Mouse (Mus musculus) forebrain, embryonic 12.5 days (tissue): ENCODE measurements around the gene Krt84. TPM values are rescaled to one million over a fixed set of nuclear protein-coding genes. Genes with fewer than 3 reads are reported as not detected.
A peak's percentile ranks its signal among the peaks of the same experiment; 100 is the strongest.

Experiments
- ATAC-seq: fragments of 200-750 bp; cut with Nextera tagmentation; 2 replicates; pipeline ENCODE4 v1.8.0; 2017; ENCODE audit warnings: moderate TSS enrichment; ENCODE audit not compliant: low FRiP score
- H3K27ac ChIP-seq: fragments of 300-500 bp; sonication (generic); 2 replicates; pipeline ENCODE4 v1.5.1; 2016; ENCODE audit warnings: mild to moderate bottlenecking
- H3K27me3 ChIP-seq: fragments of 300-500 bp; sonication (generic); 2 replicates; pipeline ENCODE4 v1.6.1; 2016; ENCODE audit warnings: mild to moderate bottlenecking
- H3K36me3 ChIP-seq: fragments of 300-500 bp; sonication (generic); replicated peaks from 2 replicates; pipeline ENCODE4 v1.6.1; 2016; ENCODE audit warnings: mild to moderate bottlenecking
- H3K4me1 ChIP-seq: fragments of 300-500 bp; sonication (generic); 2 replicates; pipeline ENCODE4 v1.6.1; 2016
- H3K4me2 ChIP-seq: fragments of 300-500 bp; sonication (generic); 2 replicates; pipeline ENCODE4 v1.6.1; 2016; ENCODE audit warnings: mild to moderate bottlenecking, moderate library complexity
- H3K4me3 ChIP-seq: fragments of 300-500 bp; sonication (generic); replicated peaks from 2 replicates; pipeline ENCODE4 v1.5.1; 2016; ENCODE audit warnings: mild to moderate bottlenecking
- H3K9ac ChIP-seq: fragments of 300-500 bp; sonication (generic); 2 replicates; pipeline ENCODE4 v1.6.1; 2016; ENCODE audit warnings: mild to moderate bottlenecking
- H3K9me3 ChIP-seq: fragments of 300-500 bp; sonication (generic); 2 replicates; pipeline ENCODE4 v1.6.1; 2016
- WGBS: fragments of 180-500 bp; shearing (Covaris S2); methylation state at CpG from one replicate; pipeline ENCODE4 v1.1.7; 2016; 5-methylcytosine and 5-hydroxymethylcytosine counted together
- microRNA-seq: library from miRNA; unstranded; fragments of <30 nt; microRNA quantifications from one replicate; pipeline ENCODE4, GENCODE M21; 2017
- polyA plus RNA-seq: library from polyadenylated mRNA; unstranded; fragments of >200 nt; fragmentation: Nextera tagmentation; extraction: Ambion mirVana; gene quantifications from 2 replicates; pipeline ENCODE4 v1.2.1, GENCODE M21; 2016

Krt84 gene
- polyA plus RNA-seq, 1 experiment from 2014 or later: not detected

DNA sequence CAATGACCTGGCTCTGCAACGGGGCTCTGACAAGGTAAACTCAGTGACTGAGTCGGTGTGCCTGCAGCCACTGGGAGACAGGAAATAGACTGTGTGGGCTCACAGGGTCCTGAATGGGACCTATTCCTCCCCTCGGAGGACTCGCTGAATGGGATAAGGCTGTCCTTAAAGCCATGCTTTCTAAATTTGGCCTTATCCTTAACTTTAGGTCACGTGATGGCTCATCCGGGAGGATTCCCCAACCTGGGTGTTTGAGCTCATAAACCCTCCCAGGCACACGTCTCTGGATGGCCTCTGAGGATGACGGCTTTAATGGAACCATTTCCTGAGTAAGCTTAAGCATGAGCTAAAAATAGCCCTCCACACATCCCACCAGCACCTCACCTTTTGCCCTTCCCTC is 39.9 kb downstream of the Krt84 start:
- Histone ChIP-seq H3K4me2 (no peak overlapping the region), H3K27me3 (no peaks in the 10 kb centered on the region), H3K9ac (no peak overlapping the region), H3K36me3 (no peaks in the 10 kb centered on the region), H3K27ac (no peak overlapping the region), H3K9me3 (no peaks in the 10 kb centered on the region), H3K4me1 (no peaks in the 10 kb centered on the region), H3K4me3 (no peak overlapping the region)
- WGBS: 83% methylated on average over 8 of the region's 8 CpGs
- no peak for ATAC-seq

DNA sequence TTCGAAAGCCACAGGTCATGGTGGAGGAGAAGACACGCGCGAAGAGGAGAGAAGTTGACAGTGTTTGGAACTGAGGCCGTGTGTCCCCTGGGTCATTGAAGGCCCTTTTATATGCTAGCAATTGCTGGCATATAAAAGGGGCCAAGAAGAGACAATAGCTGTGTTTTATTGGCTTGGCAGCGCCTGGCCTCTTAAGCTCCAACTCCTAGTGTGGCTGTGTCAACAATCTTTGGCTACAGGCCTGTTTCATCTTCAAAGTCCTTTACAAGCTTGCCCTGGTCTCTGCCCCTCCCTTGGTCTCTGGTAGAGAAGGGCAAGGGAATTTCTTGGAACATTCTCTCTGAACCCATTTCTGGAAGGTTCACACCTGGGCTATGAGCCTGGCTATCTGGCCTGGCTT is 41.2 kb downstream of the Krt84 start, which contains the start of gene Krt83:
Gene Krt83, minus strand, starts transcription at position 82 of the 400 bp plus-strand sequence.
- no peak for ATAC-seq
- Histone ChIP-seq H3K4me3 (no peak within 1 kb of the TSS), H3K4me1 (no peaks in the 10 kb centered on the region), H3K9me3 (no peaks in the 10 kb centered on the region), H3K4me2 (no peak within 1 kb of the TSS), H3K36me3 (no peaks in the 10 kb centered on the region), H3K9ac (no peak within 1 kb of the TSS), H3K27ac (no peak within 1 kb of the TSS), H3K27me3 (no peaks in the 10 kb centered on the region)
- WGBS: 65% methylated on average over 6 of the region's 6 CpGs

DNA sequence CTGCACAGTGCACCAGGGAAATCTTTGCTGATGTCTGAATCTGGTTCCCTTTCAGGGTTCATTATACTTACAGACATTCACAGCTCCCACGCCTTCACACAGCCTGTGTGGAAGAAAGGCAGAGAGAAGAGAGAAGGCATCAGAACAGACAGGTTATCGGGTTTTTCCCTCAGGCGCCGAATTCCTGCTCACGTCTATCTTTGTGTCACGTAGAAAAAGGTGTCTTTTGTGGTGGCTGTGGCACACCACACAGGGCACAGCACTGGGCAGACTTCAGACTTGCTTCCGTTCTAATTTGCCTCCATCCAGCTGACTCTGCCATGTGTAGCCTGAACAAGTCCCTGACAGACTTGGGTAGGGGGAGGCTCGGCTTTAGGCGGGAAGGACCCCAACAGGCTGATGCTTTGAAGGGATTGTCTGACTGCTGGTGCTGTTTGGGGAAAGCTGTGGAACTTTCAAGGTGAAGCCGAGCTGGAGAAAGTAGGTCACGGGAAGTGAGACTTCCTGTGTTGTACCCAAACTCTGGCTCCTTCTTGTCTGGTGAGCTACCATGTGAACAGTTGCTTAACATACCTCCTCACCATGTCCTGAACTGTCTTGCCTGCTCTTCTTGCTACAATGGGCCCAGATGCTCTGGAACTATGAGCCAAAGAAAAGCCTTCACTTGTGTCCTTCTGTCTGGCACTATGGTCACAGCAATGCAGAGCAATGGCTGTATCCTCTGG is 46.5 kb downstream of the Krt84 start:
- no peak overlapping the region for H3K4me3 ChIP-seq
- no peak for ATAC-seq
- H3K9ac ChIP-seq: no peak overlapping the region
- H3K36me3 ChIP-seq: no peaks in the 10 kb centered on the region
- H3K4me2 ChIP-seq: no peak overlapping the region
- H3K4me1 ChIP-seq: no peaks in the 10 kb centered on the region
- no peak overlapping the region for H3K27ac ChIP-seq
- H3K27me3 ChIP-seq: no peaks in the 10 kb centered on the region
- H3K9me3 ChIP-seq: no peaks in the 10 kb centered on the region
- 83% methylated on average over 11 of the region's 11 CpGs for WGBS

DNA sequence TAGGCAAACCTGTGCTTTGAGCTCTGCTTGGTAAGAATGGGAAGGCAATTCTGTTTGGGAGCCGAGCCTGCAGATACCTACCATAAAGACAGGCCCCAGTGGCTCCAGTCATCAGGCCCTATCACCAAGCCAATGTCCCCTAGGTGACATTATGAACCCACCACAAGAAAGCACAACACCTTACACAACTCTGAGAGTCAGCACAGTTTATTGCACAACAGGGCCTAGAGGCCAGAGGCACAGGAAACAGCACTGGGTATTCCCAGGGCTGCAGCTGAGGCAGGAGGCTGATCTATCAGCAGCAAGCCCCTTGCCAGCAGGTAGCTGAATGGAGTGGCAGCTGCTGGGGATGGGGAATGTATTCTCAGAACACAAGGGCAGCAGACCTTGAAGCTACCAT is 47.7 kb downstream of the Krt84 start:
- Histone ChIP-seq H3K9ac (no peak overlapping the region), H3K36me3 (no peaks in the 10 kb centered on the region), H3K4me2 (no peak overlapping the region), H3K4me1 (no peaks in the 10 kb centered on the region), H3K27ac (no peak overlapping the region), H3K4me3 (no peak overlapping the region), H3K27me3 (no peaks in the 10 kb centered on the region), H3K9me3 (no peaks in the 10 kb centered on the region)
- no peak for ATAC-seq
- 100% methylated on average over 1 of the region's 1 CpGs for WGBS

DNA sequence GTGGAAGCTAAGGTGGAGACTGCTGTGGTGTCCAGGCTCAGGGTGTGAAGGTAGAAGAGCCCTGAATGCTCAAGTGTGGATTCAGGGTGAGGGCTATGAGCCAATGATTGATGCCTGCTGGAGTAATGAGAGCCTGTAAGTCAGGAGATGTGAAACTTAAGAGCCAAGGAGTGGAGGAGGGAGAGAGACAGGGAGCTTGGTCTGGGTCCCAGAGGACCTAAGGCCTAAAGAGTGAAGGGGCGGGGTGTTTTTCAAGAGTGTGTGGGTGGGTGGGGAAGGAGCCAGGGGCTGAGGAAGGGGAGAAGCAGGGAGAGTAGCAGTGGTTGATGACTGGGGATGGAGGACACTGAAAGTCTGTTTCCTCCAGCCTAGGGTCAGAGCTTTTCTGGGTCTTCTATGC is 49.0 kb downstream of the Krt84 start:
- Histone ChIP-seq H3K9me3 (no peaks in the 10 kb centered on the region), H3K27ac (no peak overlapping the region), H3K9ac (no peak overlapping the region), H3K4me1 (peaks cover 12% of the 10 kb centered on the region), H3K4me3 (no peak overlapping the region), H3K4me2 (no peak overlapping the region), H3K27me3 (no peaks in the 10 kb centered on the region), H3K36me3 (no peaks in the 10 kb centered on the region)
- no peak for ATAC-seq
- WGBS: 100% methylated on average over 1 of the region's 1 CpGs

DNA sequence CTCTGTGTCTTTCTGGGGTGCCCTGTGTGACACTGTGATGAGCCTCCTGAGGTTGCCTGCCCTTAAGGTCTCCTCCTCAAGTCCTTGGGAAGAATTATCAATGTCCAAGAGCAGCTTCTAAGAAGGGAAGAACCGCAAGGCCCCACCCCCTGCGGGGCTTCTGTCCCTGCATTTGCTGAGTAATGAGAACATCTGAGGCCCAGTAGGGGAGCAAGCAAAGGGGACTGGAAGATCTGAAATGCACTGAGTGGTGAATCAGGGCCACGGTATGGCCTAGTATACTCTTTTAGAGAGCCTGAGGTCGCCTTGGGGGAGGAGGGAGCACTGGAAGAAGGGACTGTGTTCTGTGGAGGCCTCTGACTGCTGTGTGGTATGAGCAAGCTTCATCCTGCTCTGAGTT is 50.6 kb downstream of the Krt84 start:
- no peaks in the 10 kb centered on the region for H3K36me3 ChIP-seq
- H3K9me3 ChIP-seq: no peaks in the 10 kb centered on the region
- H3K4me1 ChIP-seq: peaks cover 12% of the 10 kb centered on the region
- no peak overlapping the region for H3K27ac ChIP-seq
- peaks cover 4% of the 10 kb centered on the region; the same call in 1 of the 2 replicates for H3K27me3 ChIP-seq
- no peak for ATAC-seq
- WGBS: 52% methylated on average over 4 of the region's 4 CpGs
- no peak overlapping the region for H3K4me2 ChIP-seq
- H3K9ac ChIP-seq: no peak overlapping the region
- H3K4me3 ChIP-seq: no peak overlapping the region

DNA sequence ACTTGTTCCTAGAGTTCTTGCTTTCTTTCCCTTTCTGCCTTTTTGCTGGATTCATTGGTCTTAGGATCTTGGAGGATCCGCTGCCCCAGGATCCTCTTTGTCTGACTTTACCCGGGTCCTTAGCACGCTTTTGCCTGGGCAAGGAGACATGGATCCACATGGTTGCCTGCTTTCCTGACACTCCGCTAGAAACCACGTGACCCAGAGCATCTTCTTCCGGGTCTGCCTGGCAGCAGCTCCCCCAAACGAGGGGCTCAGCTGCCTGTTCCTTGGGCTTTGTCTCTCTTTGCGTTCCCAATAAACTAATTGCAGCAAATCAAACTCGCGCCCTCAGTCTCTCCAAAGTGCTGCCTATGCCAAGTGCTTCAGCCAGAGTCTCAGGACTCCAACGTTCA is 53.0 kb downstream of the Krt84 start:
- no peak overlapping the region for H3K27ac ChIP-seq
- H3K9me3 ChIP-seq: no peaks in the 10 kb centered on the region
- WGBS: 39% methylated on average over 11 of the region's 11 CpGs
- no peaks in the 10 kb centered on the region for H3K36me3 ChIP-seq
- ATAC-seq: 0 out of 2 replicates have a peak, but pooled peaks have one; percentile 36
- peaks cover 10% of the 10 kb centered on the region; the same call in 1 of the 2 replicates for H3K27me3 ChIP-seq
- 0 out of 2 replicates have a peak overlapping the region, but pooled peaks have one; percentile 5 for H3K9ac ChIP-seq
- H3K4me2 ChIP-seq: peak overlapping the region; percentile 66
- H3K4me1 ChIP-seq: peaks cover 12% of the 10 kb centered on the region
- H3K4me3 ChIP-seq: peak overlapping the region; percentile 27

DNA sequence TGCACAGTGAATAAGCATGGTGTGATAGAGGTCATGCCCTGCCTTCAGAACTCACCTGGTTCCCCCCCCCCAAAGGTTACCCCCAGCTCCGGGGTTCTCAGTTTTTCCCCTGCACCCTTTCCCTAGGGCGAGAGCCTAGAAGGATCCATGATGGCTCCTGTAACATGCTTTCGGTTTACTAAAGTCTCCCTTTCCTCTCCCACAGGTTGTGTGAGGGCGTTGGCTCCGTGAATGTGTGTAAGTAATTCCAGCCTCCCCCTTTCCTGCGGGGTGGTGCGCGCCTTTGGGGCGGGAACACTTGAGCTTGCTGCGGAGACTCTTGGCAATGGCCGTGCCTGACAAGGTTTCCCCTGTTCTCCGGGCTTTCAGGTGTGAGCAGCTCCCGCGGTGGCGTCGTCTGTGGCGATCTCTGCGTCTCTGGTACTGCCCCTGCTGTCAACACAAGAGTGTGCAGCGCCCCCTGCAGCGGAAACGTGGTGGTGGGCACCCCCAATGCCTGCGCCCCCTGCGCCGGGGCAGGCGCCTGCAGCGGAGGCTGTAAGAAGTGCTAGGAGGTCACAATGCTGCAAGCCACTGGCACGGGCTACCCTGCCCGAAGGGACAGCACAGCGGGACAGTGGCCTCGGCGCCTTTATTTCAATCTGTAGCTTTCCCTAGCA is 53.5 kb downstream of the Krt84 start:
- 10% methylated on average over 31 of the region's 31 CpGs for WGBS
- H3K4me2 ChIP-seq: peak overlapping the region; percentile 66
- H3K4me3 ChIP-seq: peak overlapping the region; percentile 27
- peaks cover 10% of the 10 kb centered on the region; the same call in 1 of the 2 replicates for H3K27me3 ChIP-seq
- peak overlapping the region; percentile 5; the same call in 1 of the 2 replicates for H3K9ac ChIP-seq
- 0 out of 2 replicates have a peak, but pooled peaks have one; percentile 27 for ATAC-seq
- H3K9me3 ChIP-seq: no peaks in the 10 kb centered on the region
- peaks cover 12% of the 10 kb centered on the region for H3K4me1 ChIP-seq
- no peak overlapping the region for H3K27ac ChIP-seq
- no peaks in the 10 kb centered on the region for H3K36me3 ChIP-seq

Small RNA genes lying within 50 kb of the gene (microRNA-seq; reads per million reads assigned to microRNA genes)
- gene Gm44393 (not detected), gene Gm44460 (not detected)

Other genes with a start within 250 kb of the Krt84 start
- gene Atg101, start 248.5 kb downstream of the Krt84 start, polyA plus RNA-seq: 61.9 and 63.2 TPM in 2 replicates
- gene 6030408B16Rik, start 239.6 kb downstream of the Krt84 start, polyA plus RNA-seq: 0.27 and 0.28 TPM in 2 replicates
- gene Krt80, start 162.7 kb downstream of the Krt84 start, polyA plus RNA-seq: not detected in 2 replicates
- 3.9 and 6.4 TPM in 2 replicates for gene Krt7, start 121.8 kb downstream of the Krt84 start, polyA plus RNA-seq
- gene Krt87, start 94.0 kb downstream of the Krt84 start, polyA plus RNA-seq: 0.17 and 0.22 TPM in 2 replicates
- gene Krt88, start 85.1 kb downstream of the Krt84 start, polyA plus RNA-seq: not detected in 2 replicates
- not detected in 2 replicates for gene Krt81, start 69.1 kb downstream of the Krt84 start, polyA plus RNA-seq
- gene Krt86, start 59.3 kb downstream of the Krt84 start, polyA plus RNA-seq: not detected in 2 replicates
- not detected in 2 replicates for gene Krt83, start 41.3 kb downstream of the Krt84 start, polyA plus RNA-seq
- gene Gm49425, start 15.6 kb downstream of the Krt84 start, polyA plus RNA-seq: not detected in 2 replicates
- gene Krt82, start 17.8 kb upstream of the Krt84 start, polyA plus RNA-seq: not detected in 2 replicates
- 0.11 and 0.22 TPM in 2 replicates for gene Krt90, start 30.1 kb upstream of the Krt84 start, polyA plus RNA-seq
- gene Krt75, start 41.1 kb upstream of the Krt84 start, polyA plus RNA-seq: 0.09 and 0.12 TPM in 2 replicates
- not detected in 2 replicates for gene Gm5414, start 95.4 kb upstream of the Krt84 start, polyA plus RNA-seq
- gene Gm5478, start 114.6 kb upstream of the Krt84 start, polyA plus RNA-seq: not detected in 2 replicates
- not detected in 2 replicates for gene Krt6b, start 147.5 kb upstream of the Krt84 start, polyA plus RNA-seq
- not detected in 2 replicates for gene Krt6a, start 161.5 kb upstream of the Krt84 start, polyA plus RNA-seq
- gene Krt5, start 180.1 kb upstream of the Krt84 start, polyA plus RNA-seq: 3.7 and 6.3 TPM in 2 replicates
- gene Krt71, start 210.3 kb upstream of the Krt84 start, polyA plus RNA-seq: not detected in 2 replicates